Mouse (Mus musculus) kidney, embryonic 15.5 days (tissue): ENCODE measurements around the gene Ccdc113. TPM values are rescaled to one million over a fixed set of nuclear protein-coding genes. Genes with fewer than 3 reads are reported as not detected.

Experiments used
- ATAC-seq: fragments of 200-750 bp; cut with Nextera tagmentation; replicated peaks from 2 replicates; pipeline ENCODE4 v1.8.0; 2017; ENCODE audit warnings: moderate TSS enrichment; ENCODE audit not compliant: low FRiP score
- H3K27ac ChIP-seq: fragments of 300-500 bp; sonication (generic); 2 replicates; pipeline ENCODE4 v1.5.1; 2015; ENCODE audit warnings: mild to moderate bottlenecking, inconsistent platforms
- H3K27me3 ChIP-seq: fragments of 300-500 bp; sonication (generic); 2 replicates; pipeline ENCODE4 v1.6.1; 2015; ENCODE audit warnings: inconsistent platforms
- H3K36me3 ChIP-seq: fragments of 300-500 bp; sonication (generic); 2 replicates; pipeline ENCODE4 v1.6.1; 2015; ENCODE audit warnings: inconsistent platforms
- H3K4me1 ChIP-seq: fragments of 300-500 bp; sonication (generic); 2 replicates; pipeline ENCODE4 v1.6.1; 2015; ENCODE audit warnings: inconsistent platforms
- H3K4me2 ChIP-seq: fragments of 300-500 bp; sonication (generic); 2 replicates; pipeline ENCODE4 v1.6.1; 2015; ENCODE audit warnings: moderate library complexity, mild to moderate bottlenecking, inconsistent platforms
- H3K4me3 ChIP-seq: fragments of 300-500 bp; sonication (generic); replicated peaks from 2 replicates; pipeline ENCODE4 v1.5.1; 2015; ENCODE audit warnings: mild to moderate bottlenecking, inconsistent platforms
- H3K9ac ChIP-seq: fragments of 300-500 bp; sonication (generic); 2 replicates; pipeline ENCODE4 v1.6.1; 2015; ENCODE audit warnings: mild to moderate bottlenecking, inconsistent platforms
- H3K9me3 ChIP-seq: fragments of 300-500 bp; sonication (generic); replicated peaks from 2 replicates; pipeline ENCODE4 v1.6.1; 2016; ENCODE audit warnings: inconsistent platforms
- WGBS: fragments of 180-500 bp; shearing (Covaris S2); methylation state at CpG from one replicate; pipeline ENCODE4 v1.1.7; 2015; ENCODE audit warnings: mixed read lengths; 5-methylcytosine and 5-hydroxymethylcytosine counted together
- polyA plus RNA-seq: library from polyadenylated mRNA; unstranded; fragments of >200 nt; fragmentation: Nextera tagmentation; extraction: Ambion mirVana; gene quantifications from 2 replicates; pipeline ENCODE4 v1.2.1, GENCODE M21; 2015

The Ccdc113 gene
- polyA plus RNA-seq, 1 experiment from 2014 or later: 0.83 TPM

- Histone ChIP-seq H3K27ac (no peak overlapping the region), H3K27me3 (no peaks in the 10 kb centered on the region), H3K4me1 (peaks cover 4% of the 10 kb centered on the region; the same call in 1 of the 2 replicates), H3K4me2 (no peak overlapping the region), H3K9ac (no peak overlapping the region), H3K9me3 (no peaks in the 10 kb centered on the region), H3K4me3 (no peak overlapping the region), H3K36me3 (no peaks in the 10 kb centered on the region)
- 76% methylated on average over 17 of the region's 17 CpGs for WGBS
- no peak for ATAC-seq
These were observed 11.9 kb downstream of the Ccdc113 start for GRCm38 (mm10) chr8:95545815-95546214.

GRCm38 (mm10) chr8:95546986-95547385, 13.1 kb downstream of the Ccdc113 start:
- no peak overlapping the region for H3K27ac ChIP-seq
- no peak for ATAC-seq
- H3K36me3 ChIP-seq: no peaks in the 10 kb centered on the region
- H3K4me3 ChIP-seq: no peak overlapping the region
- no peak overlapping the region for H3K9ac ChIP-seq
- H3K4me1 ChIP-seq: peaks cover 4% of the 10 kb centered on the region; the same call in 1 of the 2 replicates
- H3K4me2 ChIP-seq: no peak overlapping the region
- no peaks in the 10 kb centered on the region for H3K27me3 ChIP-seq
- 84% methylated on average over 4 of the region's 4 CpGs for WGBS
- no peaks in the 10 kb centered on the region for H3K9me3 ChIP-seq

- H3K4me3 ChIP-seq: no peak overlapping the region
- peaks cover 4% of the 10 kb centered on the region; the same call in 1 of the 2 replicates for H3K4me1 ChIP-seq
- H3K36me3 ChIP-seq: no peaks in the 10 kb centered on the region
- no peak for ATAC-seq
- H3K27me3 ChIP-seq: no peaks in the 10 kb centered on the region
- no peaks in the 10 kb centered on the region for H3K9me3 ChIP-seq
- no peak overlapping the region for H3K9ac ChIP-seq
- 54% methylated on average over 8 of the region's 8 CpGs for WGBS
- H3K4me2 ChIP-seq: no peak overlapping the region
- H3K27ac ChIP-seq: no peak overlapping the region
These were observed 14.0 kb downstream of the Ccdc113 start for GRCm38 (mm10) chr8:95547931-95548330.

- no peak for ATAC-seq
- Histone ChIP-seq H3K36me3 (no peaks in the 10 kb centered on the region), H3K9me3 (no peaks in the 10 kb centered on the region), H3K4me1 (peaks cover 4% of the 10 kb centered on the region; the same call in 1 of the 2 replicates), H3K9ac (no peak overlapping the region), H3K27me3 (no peaks in the 10 kb centered on the region), H3K4me3 (no peak overlapping the region), H3K4me2 (no peak overlapping the region), H3K27ac (no peak overlapping the region)
- WGBS: 63% methylated on average over 16 of the region's 16 CpGs
These were observed 16.3 kb downstream of the Ccdc113 start for GRCm38 (mm10) chr8:95549871-95550829.

- Histone ChIP-seq H3K9ac (no peak overlapping the region), H3K27ac (no peak overlapping the region), H3K4me1 (peaks cover 4% of the 10 kb centered on the region; the same call in 1 of the 2 replicates), H3K9me3 (no peaks in the 10 kb centered on the region), H3K27me3 (no peaks in the 10 kb centered on the region), H3K4me2 (no peak overlapping the region), H3K4me3 (no peak overlapping the region), H3K36me3 (no peaks in the 10 kb centered on the region)
- no peak for ATAC-seq
- WGBS: 59% methylated on average over 4 of the region's 4 CpGs
These were observed 17.7 kb downstream of the Ccdc113 start for GRCm38 (mm10) chr8:95551577-95551976.

GRCm38 (mm10) chr8:95555963-95556362, 22.1 kb downstream of the Ccdc113 start:
- H3K27me3 ChIP-seq: no peaks in the 10 kb centered on the region
- WGBS: 94% methylated on average over 2 of the region's 2 CpGs
- no peaks in the 10 kb centered on the region for H3K36me3 ChIP-seq
- no peak overlapping the region for H3K9ac ChIP-seq
- no peak overlapping the region for H3K27ac ChIP-seq
- H3K4me3 ChIP-seq: no peak overlapping the region
- H3K9me3 ChIP-seq: no peaks in the 10 kb centered on the region
- H3K4me2 ChIP-seq: no peak overlapping the region
- no peaks in the 10 kb centered on the region for H3K4me1 ChIP-seq
- ATAC-seq: no peak

GRCm38 (mm10) chr8:95566217-95566616, 32.3 kb downstream of the Ccdc113 start:
- Histone ChIP-seq H3K9me3 (no peaks in the 10 kb centered on the region), H3K27me3 (no peaks in the 10 kb centered on the region), H3K4me3 (no peak overlapping the region), H3K27ac (no peak overlapping the region), H3K36me3 (no peaks in the 10 kb centered on the region), H3K9ac (no peak overlapping the region), H3K4me1 (no peaks in the 10 kb centered on the region), H3K4me2 (no peak overlapping the region)
- WGBS: 70% methylated on average over 4 of the region's 4 CpGs
- no peak for ATAC-seq

- H3K9ac ChIP-seq: no peak overlapping the region
- H3K27me3 ChIP-seq: no peaks in the 10 kb centered on the region
- H3K4me1 ChIP-seq: no peaks in the 10 kb centered on the region
- 85% methylated on average over 6 of the region's 6 CpGs for WGBS
- ATAC-seq: no peak
- no peak overlapping the region for H3K4me2 ChIP-seq
- H3K9me3 ChIP-seq: no peaks in the 10 kb centered on the region
- no peak overlapping the region for H3K27ac ChIP-seq
- H3K36me3 ChIP-seq: no peaks in the 10 kb centered on the region
- H3K4me3 ChIP-seq: no peak overlapping the region
These were observed 32.9 kb downstream of the Ccdc113 start for GRCm38 (mm10) chr8:95566809-95567208.

GRCm38 (mm10) chr8:95573146-95573545, 39.3 kb downstream of the Ccdc113 start:
- H3K9ac ChIP-seq: no peak overlapping the region
- H3K4me2 ChIP-seq: no peak overlapping the region
- H3K9me3 ChIP-seq: no peaks in the 10 kb centered on the region
- 86% methylated on average over 5 of the region's 5 CpGs for WGBS
- H3K4me3 ChIP-seq: no peak overlapping the region
- H3K4me1 ChIP-seq: no peaks in the 10 kb centered on the region
- H3K27ac ChIP-seq: no peak overlapping the region
- no peaks in the 10 kb centered on the region for H3K36me3 ChIP-seq
- no peak for ATAC-seq
- no peaks in the 10 kb centered on the region for H3K27me3 ChIP-seq

- H3K4me2 ChIP-seq: no peak within 1 kb of the TSS
- H3K9me3 ChIP-seq: no peaks in the 10 kb centered on the region
- WGBS: 90% methylated on average over 10 of the region's 10 CpGs
- no peak within 1 kb of the TSS for H3K27ac ChIP-seq
- H3K4me1 ChIP-seq: no peaks in the 10 kb centered on the region
- no peak within 1 kb of the TSS for H3K4me3 ChIP-seq
- no peak for ATAC-seq
- H3K27me3 ChIP-seq: no peaks in the 10 kb centered on the region
- no peaks in the 10 kb centered on the region for H3K36me3 ChIP-seq
- no peak within 1 kb of the TSS for H3K9ac ChIP-seq
These were observed 42.4 kb downstream of the Ccdc113 start, which contains the start of gene Prss54 for GRCm38 (mm10) chr8:95576240-95576639. Gene Prss54 (minus strand): TSS chr8:95576340.

GRCm38 (mm10) chr8:95587339-95587738, 53.5 kb downstream of the Ccdc113 start:
- no peak for ATAC-seq

GRCm38 (mm10) chr8:95589282-95589681, 55.4 kb downstream of the Ccdc113 start:
- Histone ChIP-seq H3K4me1 (no peaks in the 10 kb centered on the region), H3K27ac (no peak overlapping the region), H3K4me3 (no peak overlapping the region), H3K36me3 (no peaks in the 10 kb centered on the region), H3K9ac (no peak overlapping the region), H3K9me3 (no peaks in the 10 kb centered on the region), H3K4me2 (no peak overlapping the region), H3K27me3 (no peaks in the 10 kb centered on the region)
- no peak for ATAC-seq
- WGBS: 64% methylated on average over 10 of the region's 10 CpGs

More at GRCm38 (mm10) chr8:95587339-95587738, 53.5 kb downstream of the Ccdc113 start:
- no peaks in the 10 kb centered on the region for H3K36me3 ChIP-seq
- H3K4me1 ChIP-seq: no peaks in the 10 kb centered on the region
- no peak overlapping the region for H3K9ac ChIP-seq
- H3K4me3 ChIP-seq: no peak overlapping the region
- H3K27ac ChIP-seq: no peak overlapping the region
- H3K9me3 ChIP-seq: no peaks in the 10 kb centered on the region
- WGBS: 79% methylated on average over 1 of the region's 1 CpGs
- H3K27me3 ChIP-seq: no peaks in the 10 kb centered on the region
- H3K4me2 ChIP-seq: no peak overlapping the region
